Mouse (Mus musculus) embryonic facial prominence, embryonic 14.5 days (tissue): ENCODE measurements around the gene Tmem164. TPM values are rescaled to one million over a fixed set of nuclear protein-coding genes. Genes with fewer than 3 reads are reported as not detected.

ENCODE experiments used
- ATAC-seq: fragments of 200-750 bp; cut with Nextera tagmentation; 2 replicates; pipeline ENCODE4 v1.8.0; 2017; ENCODE audit warnings: low read depth, moderate number of reproducible peaks, moderate TSS enrichment
- DNase-seq: peaks from one replicate; pipeline ENCODE4 v3.0.0-alpha.2; 2015; ENCODE audit warnings: low spot score
- H3K27ac ChIP-seq: fragments of 300-500 bp; sonication (generic); replicated peaks from 2 replicates; pipeline ENCODE4 v1.5.1; 2014; ENCODE audit warnings: low read depth, mild to moderate bottlenecking, low read length, moderate library complexity
- H3K27me3 ChIP-seq: fragments of 300-500 bp; sonication (generic); replicated peaks from 2 replicates; pipeline ENCODE4 v1.6.1; 2014; ENCODE audit warnings: low read length; ENCODE audit not compliant: control insufficient read depth, insufficient read depth
- H3K36me3 ChIP-seq: fragments of 300-500 bp; sonication (generic); 2 replicates; pipeline ENCODE4 v1.6.1; 2014; ENCODE audit warnings: low read length, mixed read lengths; ENCODE audit not compliant: control insufficient read depth, insufficient read depth
- H3K4me1 ChIP-seq: fragments of 300-500 bp; sonication (generic); 2 replicates; pipeline ENCODE4 v1.6.1; 2014; ENCODE audit warnings: antibody characterized with exemption, low read length; ENCODE audit not compliant: control insufficient read depth, insufficient read depth
- H3K4me2 ChIP-seq: fragments of 300-500 bp; sonication (generic); 2 replicates; pipeline ENCODE4 v1.6.1; 2014; ENCODE audit warnings: low read depth, mild to moderate bottlenecking, low read length, moderate library complexity, mixed read lengths
- H3K4me3 ChIP-seq: fragments of 300-500 bp; sonication (generic); 2 replicates; pipeline ENCODE4 v1.5.1; 2014; ENCODE audit warnings: low read depth, mild to moderate bottlenecking, low read length
- H3K9ac ChIP-seq: fragments of 300-500 bp; sonication (generic); 2 replicates; pipeline ENCODE4 v1.6.1; 2014; ENCODE audit warnings: low read depth, mild to moderate bottlenecking, low read length, moderate library complexity, mixed read lengths
- H3K9me3 ChIP-seq: fragments of 300-500 bp; sonication (generic); 2 replicates; pipeline ENCODE4 v1.6.1; 2016; ENCODE audit warnings: low read length; ENCODE audit not compliant: control insufficient read depth
- WGBS: fragments of 180-500 bp; shearing (Covaris S2); extraction: QIAGEN DNeasy Blood & Tissue Kit; methylation state at CpG from one replicate; pipeline ENCODE4 v1.1.7; 2014; 5-methylcytosine and 5-hydroxymethylcytosine counted together
- polyA plus RNA-seq: library from polyadenylated mRNA; unstranded; fragments of >200 nt; fragmentation: Nextera tagmentation; extraction: Ambion mirVana; gene quantifications from 2 replicates; pipeline ENCODE4 v1.2.1, GENCODE M21; 2014

Tmem164 gene
- polyA plus RNA-seq, 1 experiment from 2014 or later, result 31.8 TPM

- no peak overlapping the region for H3K9ac ChIP-seq
- 55% methylated on average over 6 of the region's 6 CpGs for WGBS
- H3K27me3 ChIP-seq, result 0 out of 2 replicates have a peak, but pooled peaks cover 6% of the 10 kb centered on the region
- 0 out of 2 replicates have a peak overlapping the region, but pooled peaks have one; percentile 8 for H3K27ac ChIP-seq
- H3K4me1 ChIP-seq, result no peaks in the 10 kb centered on the region
- no peak overlapping the region for H3K4me3 ChIP-seq
- 0 out of 2 replicates have a peak, but pooled peaks have one; percentile 44 for ATAC-seq
- H3K36me3 ChIP-seq, result no peaks in the 10 kb centered on the region
- H3K4me2 ChIP-seq, result no peak overlapping the region
- no peaks in the 10 kb centered on the region for H3K9me3 ChIP-seq
- peak; percentile 65 for DNase-seq
These were observed 56.5 kb downstream of the Tmem164 start for GRCm38 (mm10) chrX:142737719-142738118.

DNA sequence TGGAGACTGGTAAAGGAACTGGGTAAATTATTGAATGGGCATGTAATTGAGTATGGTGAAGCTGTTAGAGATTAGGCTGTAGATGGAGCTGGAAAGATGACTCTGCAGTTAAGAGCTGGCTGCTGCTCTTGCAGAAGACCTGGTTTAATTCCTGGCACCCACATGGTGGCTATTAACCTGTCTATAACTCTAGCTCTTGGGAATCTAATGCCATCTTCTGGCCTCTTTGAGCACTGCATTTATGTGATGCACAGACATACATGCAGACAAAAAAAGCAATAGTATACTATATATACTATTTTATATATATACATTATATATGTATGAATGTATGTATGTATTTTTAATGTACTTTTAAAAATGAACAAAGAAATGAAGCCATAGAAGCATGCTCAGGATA, 66.2 kb downstream of the Tmem164 start:
- no peak for DNase-seq

GRCm38 (mm10) chrX:142748574-142748973, 67.4 kb downstream of the Tmem164 start:
- Histone ChIP-seq H3K9me3 (no peaks in the 10 kb centered on the region), H3K36me3 (0 out of 2 replicates have a peak, but pooled peaks cover 5% of the 10 kb centered on the region), H3K4me3 (no peak overlapping the region), H3K9ac (no peak overlapping the region), H3K4me1 (no peaks in the 10 kb centered on the region), H3K27ac (no peak overlapping the region), H3K27me3 (peaks cover 6% of the 10 kb centered on the region), H3K4me2 (no peak overlapping the region)
- DNase-seq, result no peak
- no peak for ATAC-seq
- 83% methylated on average over 3 of the region's 3 CpGs for WGBS

More for the DNA sequence above, 66.2 kb downstream of the Tmem164 start:
- H3K4me3 ChIP-seq, result no peak overlapping the region
- H3K27me3 ChIP-seq, result peaks cover 6% of the 10 kb centered on the region
- H3K4me2 ChIP-seq, result no peak overlapping the region
- no peak overlapping the region for H3K9ac ChIP-seq
- no peaks in the 10 kb centered on the region for H3K9me3 ChIP-seq
- ATAC-seq, result no peak
- no peaks in the 10 kb centered on the region for H3K4me1 ChIP-seq
- H3K36me3 ChIP-seq, result 0 out of 2 replicates have a peak, but pooled peaks cover 5% of the 10 kb centered on the region
- H3K27ac ChIP-seq, result no peak overlapping the region

- WGBS, result 67% methylated on average over 4 of the region's 4 CpGs
These were observed 69.6 kb downstream of the Tmem164 start for GRCm38 (mm10) chrX:142750775-142751174.

GRCm38 (mm10) chrX:142755542-142755941, 74.3 kb downstream of the Tmem164 start:
- no peak overlapping the region for H3K27ac ChIP-seq
- 73% methylated on average over 6 of the region's 6 CpGs for WGBS
- H3K27me3 ChIP-seq, result peaks cover 5% of the 10 kb centered on the region
- no peak overlapping the region for H3K4me3 ChIP-seq
- ATAC-seq, result no peak
- no peaks in the 10 kb centered on the region for H3K9me3 ChIP-seq
- no peak overlapping the region for H3K9ac ChIP-seq
- H3K4me2 ChIP-seq, result no peak overlapping the region
- no peak for DNase-seq
- 0 out of 2 replicates have a peak, but pooled peaks cover 5% of the 10 kb centered on the region for H3K36me3 ChIP-seq
- no peaks in the 10 kb centered on the region for H3K4me1 ChIP-seq

More at GRCm38 (mm10) chrX:142750775-142751174, 69.6 kb downstream of the Tmem164 start:
- H3K4me2 ChIP-seq, result no peak overlapping the region
- ATAC-seq (no peak), DNase-seq (no peak)
- no peak overlapping the region for H3K27ac ChIP-seq
- no peaks in the 10 kb centered on the region for H3K9me3 ChIP-seq
- 0 out of 2 replicates have a peak, but pooled peaks cover 5% of the 10 kb centered on the region for H3K36me3 ChIP-seq
- H3K27me3 ChIP-seq, result peaks cover 6% of the 10 kb centered on the region
- H3K4me1 ChIP-seq, result no peaks in the 10 kb centered on the region
- H3K9ac ChIP-seq, result no peak overlapping the region
- no peak overlapping the region for H3K4me3 ChIP-seq

- DNase-seq (peak; percentile 34), ATAC-seq (no peak)
- 58% methylated on average over 6 of the region's 6 CpGs for WGBS
- Histone ChIP-seq H3K9ac (no peak overlapping the region), H3K4me3 (no peak overlapping the region), H3K4me2 (no peak overlapping the region), H3K27me3 (0 out of 2 replicates have a peak, but pooled peaks cover 4% of the 10 kb centered on the region), H3K36me3 (no peaks in the 10 kb centered on the region), H3K9me3 (no peaks in the 10 kb centered on the region), H3K27ac (no peak overlapping the region), H3K4me1 (no peaks in the 10 kb centered on the region)
These were observed 79.2 kb downstream of the Tmem164 start for GRCm38 (mm10) chrX:142760415-142760814.

DNA sequence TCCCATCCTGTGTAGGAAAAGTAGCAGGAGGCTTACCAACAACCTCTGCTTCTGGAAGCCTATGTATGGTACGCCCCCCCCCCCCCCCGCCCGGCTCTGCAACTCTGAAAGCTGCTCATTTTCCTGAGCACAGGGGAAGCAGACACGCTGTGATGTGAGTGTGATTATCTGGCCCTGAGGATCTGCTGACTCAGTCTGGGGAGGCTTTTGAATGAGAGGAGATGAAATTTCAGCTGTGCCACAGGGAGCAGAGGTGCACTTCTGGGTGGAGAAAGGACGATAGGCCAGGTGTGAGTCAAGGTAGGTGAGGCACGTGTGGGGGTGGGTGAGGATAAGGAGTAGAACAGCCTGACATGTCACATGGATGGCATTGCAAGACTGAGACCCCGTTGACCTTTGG, 82.1 kb downstream of the Tmem164 start:
- Histone ChIP-seq H3K4me2 (no peak overlapping the region), H3K4me3 (no peak overlapping the region), H3K27me3 (0 out of 2 replicates have a peak, but pooled peaks cover 4% of the 10 kb centered on the region), H3K9me3 (no peaks in the 10 kb centered on the region), H3K9ac (no peak overlapping the region), H3K4me1 (no peaks in the 10 kb centered on the region), H3K36me3 (no peaks in the 10 kb centered on the region), H3K27ac (no peak overlapping the region)
- ATAC-seq (peak; percentile 53; the same call in 1 of the 2 replicates), DNase-seq (peak; percentile 2)
- 55% methylated on average over 7 of the region's 7 CpGs for WGBS

GRCm38 (mm10) chrX:142769698-142770097, 88.5 kb downstream of the Tmem164 start:
- ATAC-seq (no peak), DNase-seq (no peak)
- Histone ChIP-seq H3K4me1 (no peaks in the 10 kb centered on the region), H3K27ac (no peak overlapping the region), H3K27me3 (no peaks in the 10 kb centered on the region; the same call in 1 of the 2 replicates), H3K9ac (no peak overlapping the region), H3K36me3 (peaks cover 16% of the 10 kb centered on the region; the same call in 1 of the 2 replicates), H3K4me3 (no peak overlapping the region), H3K4me2 (no peak overlapping the region), H3K9me3 (no peaks in the 10 kb centered on the region)
- WGBS, result 88% methylated on average over 6 of the region's 6 CpGs

- ATAC-seq, result no peak
These were observed 92.5 kb downstream of the Tmem164 start for GRCm38 (mm10) chrX:142773658-142774057.

More at GRCm38 (mm10) chrX:142773658-142774057, 92.5 kb downstream of the Tmem164 start:
- Histone ChIP-seq H3K9me3 (no peaks in the 10 kb centered on the region), H3K36me3 (peaks cover 21% of the 10 kb centered on the region), H3K27ac (no peak overlapping the region), H3K4me3 (no peak overlapping the region), H3K4me2 (no peak overlapping the region), H3K27me3 (peaks cover 5% of the 10 kb centered on the region), H3K9ac (no peak overlapping the region), H3K4me1 (no peaks in the 10 kb centered on the region)
- DNase-seq, result no peak
- WGBS, result 91% methylated on average over 4 of the region's 4 CpGs
